Mouse (Mus musculus) G1E-ER4 (cell line): ENCODE measurements at regions not wholly inside any gene's neighbourhood (a gene's known extent, or its start where the extent isn't known, plus 50 kb on each side); places are given as distances from the start of the nearest gene placed in this dataset.

Source experiments
- GATA1 ChIP-seq: IDR thresholded peaks from one replicate; pipeline ENCODE4 v1.8.0; 2012; ENCODE audit warnings: low read length, inconsistent platforms

DNA sequence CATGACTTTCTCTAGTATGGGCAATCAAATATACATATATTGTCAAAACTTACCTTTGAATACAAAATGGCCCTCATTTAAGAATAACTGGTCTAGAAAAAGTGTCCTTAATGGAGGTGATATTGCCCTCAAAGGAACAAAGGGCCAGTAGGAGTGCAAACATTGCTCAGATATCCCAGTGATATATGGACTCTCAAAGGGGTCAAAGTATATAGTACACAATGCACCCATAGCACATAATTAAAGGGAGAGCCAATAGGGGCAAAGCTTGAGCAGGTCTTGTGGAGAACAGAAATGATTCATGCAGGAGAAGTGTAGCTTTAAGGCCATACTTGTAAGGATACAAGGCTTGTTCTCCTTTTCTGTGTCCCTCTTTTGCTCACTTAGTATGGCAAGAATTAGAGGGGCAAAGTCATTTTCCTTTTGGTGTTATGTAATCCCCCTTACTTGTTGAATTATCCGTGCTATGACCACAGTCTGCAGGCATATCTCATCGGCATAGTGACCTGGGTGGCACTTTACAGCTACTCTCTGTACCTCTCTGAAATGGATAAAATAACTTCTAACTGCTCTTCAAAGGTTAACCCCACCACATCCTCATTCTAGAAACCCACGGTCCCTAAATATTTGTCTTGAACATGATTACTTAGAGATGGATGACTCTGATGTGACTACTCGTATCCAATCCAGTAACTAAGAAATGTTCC lies 231.6 kb upstream of the Slc7a11 start:
- no peak for TF ChIP-seq GATA1

DNA sequence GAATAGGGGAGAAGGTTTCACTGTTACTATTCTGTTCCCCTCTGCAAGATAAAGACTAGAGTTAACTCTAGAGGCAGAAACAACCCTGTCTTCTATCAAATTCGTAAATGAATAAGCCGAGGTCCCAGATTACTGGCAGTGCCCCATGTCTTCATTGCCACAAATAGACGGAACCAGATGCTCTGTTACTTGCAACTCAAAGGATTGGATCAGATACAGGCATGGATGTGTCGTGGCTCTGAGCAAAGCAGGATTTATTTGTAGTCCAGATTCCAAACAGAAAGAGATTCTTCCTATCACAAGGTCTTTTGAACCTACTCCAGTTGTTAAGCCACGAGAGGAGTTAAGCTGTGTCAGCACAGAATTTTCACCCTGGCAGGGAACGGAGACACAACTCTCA lies 221.9 kb upstream of the Slc7a11 start:
- no peak for TF ChIP-seq GATA1

DNA sequence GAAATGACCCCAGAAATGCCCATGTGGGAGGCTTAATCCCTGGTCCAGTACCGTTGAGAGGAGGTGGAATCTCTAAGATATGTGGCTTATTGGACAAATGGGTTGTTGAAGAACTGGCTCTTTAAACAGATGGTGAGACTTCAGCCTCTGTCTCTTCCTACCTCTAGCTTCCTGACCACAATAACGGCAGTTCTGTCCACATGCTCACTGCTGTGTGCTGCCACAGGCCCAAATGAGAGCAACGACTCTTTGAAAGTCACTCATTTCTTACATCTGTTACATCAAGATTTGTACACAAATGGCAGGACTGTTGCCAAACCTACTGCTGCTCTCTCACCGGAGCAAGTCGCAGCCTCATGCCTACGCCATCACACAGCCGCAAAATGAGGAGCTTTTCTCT lies 217.6 kb upstream of the Slc7a11 start:
- TF ChIP-seq GATA1, result no peak

DNA sequence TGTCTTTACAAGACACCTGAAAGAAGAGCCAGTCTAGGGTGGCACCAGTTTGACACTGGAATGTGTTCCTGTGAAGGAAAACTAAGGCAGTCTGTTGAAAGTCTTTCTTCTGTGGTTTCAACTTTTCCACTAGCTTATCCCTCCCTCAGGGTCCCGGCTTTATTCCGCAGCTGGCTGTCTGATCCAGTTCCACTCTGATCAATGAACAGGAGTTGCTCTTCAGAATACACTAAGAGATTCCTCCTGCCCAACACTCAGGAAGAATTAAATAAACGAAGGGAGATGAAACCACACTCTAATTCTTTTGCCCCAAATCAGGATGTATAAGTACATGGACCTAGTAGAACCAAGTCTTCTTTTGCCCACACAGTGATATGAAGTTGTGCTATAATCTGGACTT lies 217.2 kb upstream of the Slc7a11 start:
- TF ChIP-seq GATA1, result no peak

DNA sequence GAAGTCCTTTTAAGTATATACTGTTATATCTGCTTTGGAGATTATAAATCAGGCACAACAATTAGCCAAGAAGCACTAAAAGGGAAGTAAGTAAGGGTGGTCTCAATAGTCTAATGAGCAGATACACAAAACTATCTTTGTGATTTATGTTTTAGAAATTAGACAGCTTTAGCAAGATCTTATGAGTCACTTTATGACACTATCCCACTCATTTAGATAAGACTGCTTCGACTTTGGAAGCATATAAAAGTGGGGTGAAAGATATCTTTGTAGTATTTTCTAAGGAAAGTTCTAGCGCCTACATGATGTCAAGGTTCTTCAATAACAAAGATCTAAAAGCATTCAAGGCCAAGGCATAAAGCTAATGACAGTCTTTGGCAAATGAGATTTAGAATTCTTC lies 214.5 kb upstream of the Slc7a11 start:
- TF ChIP-seq GATA1, result no peak

DNA sequence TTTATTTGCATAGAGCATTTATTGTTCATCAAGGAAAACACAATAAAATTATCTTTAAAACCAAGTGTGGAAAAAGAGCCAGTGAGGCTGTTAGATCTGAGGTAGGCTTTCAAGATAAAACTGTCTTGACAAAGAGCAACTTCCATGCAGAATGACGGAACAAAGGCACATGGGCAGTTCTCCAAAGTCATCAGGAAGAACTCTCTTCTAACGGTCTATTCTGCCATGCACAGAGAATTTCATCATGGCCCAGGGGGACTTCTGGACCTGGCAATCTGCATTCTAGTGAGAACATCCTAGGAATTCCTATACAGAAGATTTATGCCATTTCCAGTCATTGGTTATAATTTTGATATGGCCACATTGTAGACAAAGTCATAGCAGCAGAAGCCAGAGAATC lies 211.0 kb upstream of the Slc7a11 start:
- TF ChIP-seq GATA1, result no peak

DNA sequence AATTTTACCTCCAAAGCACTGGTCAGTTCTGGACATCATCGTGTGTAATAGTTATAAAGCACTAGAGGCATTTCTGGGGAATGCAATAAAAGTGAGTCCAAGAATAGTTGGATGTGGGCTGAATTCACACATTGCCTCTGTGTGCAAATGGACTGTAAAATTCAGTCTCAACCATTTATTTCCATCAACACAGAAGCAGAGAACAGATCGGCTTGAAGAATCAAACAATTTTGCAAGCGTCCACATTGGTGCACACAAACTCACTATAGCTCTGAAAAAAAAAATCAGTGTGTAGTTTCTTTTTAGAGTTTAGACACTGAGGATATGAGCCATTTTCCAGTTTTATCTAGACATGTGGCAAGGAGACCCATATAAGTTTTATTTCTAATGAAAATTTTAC lies 208.9 kb upstream of the Slc7a11 start:
- TF ChIP-seq GATA1, result no peak

DNA sequence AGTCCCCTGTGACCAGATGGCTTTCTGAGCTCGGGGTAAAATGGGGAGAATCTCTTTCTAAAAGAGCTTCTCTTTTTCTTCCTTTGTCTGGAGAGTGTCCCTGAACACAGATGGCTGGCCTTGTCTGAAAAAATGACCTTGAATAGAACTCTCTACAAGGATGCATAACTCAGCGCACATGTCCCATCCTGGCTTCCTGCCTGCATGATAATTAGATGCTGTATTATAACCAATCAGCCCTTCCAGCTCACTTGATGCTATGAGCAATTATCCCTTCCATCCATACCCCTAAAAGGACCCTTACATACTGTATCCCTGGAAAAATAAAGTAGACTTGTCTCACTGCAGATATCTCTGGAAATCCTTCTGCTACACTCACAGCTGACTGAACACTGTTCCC lies 199.7 kb upstream of the Slc7a11 start:
- TF ChIP-seq GATA1, result no peak

DNA sequence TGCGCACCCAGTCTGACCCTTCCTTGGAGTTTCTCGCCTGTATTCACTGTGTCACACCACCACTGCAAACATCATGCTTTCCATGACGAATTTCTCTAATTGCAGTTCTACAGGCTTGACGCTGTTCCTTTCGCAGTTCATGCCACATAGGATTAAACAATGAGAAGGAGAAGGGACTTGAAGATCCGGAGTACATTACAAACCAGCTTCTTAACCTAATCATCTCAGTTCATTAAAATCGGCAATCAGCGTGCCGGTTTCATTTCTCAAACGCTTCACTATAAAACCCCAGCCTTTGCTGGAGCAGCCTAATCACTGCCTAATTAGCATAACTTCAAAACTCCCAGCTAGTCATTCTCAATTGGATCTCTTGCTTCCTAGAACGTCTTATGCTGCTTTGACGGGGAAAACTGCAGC lies 196.5 kb upstream of the Slc7a11 start:
- TF ChIP-seq GATA1, result no peak

DNA sequence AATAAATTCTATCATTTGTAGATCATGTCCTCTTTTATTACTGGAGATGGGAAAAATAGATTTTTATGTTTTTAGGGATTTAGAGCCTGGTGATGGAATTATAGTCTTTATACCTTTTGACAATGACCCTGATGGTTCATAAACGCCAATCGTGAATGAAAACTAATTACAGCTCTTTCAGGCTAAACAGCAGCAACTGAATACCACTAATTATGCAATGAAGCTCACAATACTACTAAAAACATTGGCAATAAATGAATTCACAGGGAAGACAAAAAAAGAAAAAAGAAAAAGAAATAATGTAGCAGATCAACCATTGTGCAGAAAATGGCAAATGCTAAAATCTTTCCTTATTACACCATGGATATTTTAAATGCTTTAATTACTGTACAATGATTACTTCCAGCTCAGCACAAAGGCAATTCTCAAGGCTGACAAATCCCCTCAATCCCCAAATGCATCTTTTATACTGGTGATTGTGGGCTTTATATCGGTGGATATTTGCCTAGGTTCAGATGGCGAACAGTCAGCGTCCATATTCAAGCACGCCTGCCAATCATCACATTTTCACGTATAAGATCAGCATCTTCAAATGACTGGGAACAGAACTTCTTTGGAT lies 191.2 kb upstream of the Slc7a11 start:
- TF ChIP-seq GATA1, result no peak

DNA sequence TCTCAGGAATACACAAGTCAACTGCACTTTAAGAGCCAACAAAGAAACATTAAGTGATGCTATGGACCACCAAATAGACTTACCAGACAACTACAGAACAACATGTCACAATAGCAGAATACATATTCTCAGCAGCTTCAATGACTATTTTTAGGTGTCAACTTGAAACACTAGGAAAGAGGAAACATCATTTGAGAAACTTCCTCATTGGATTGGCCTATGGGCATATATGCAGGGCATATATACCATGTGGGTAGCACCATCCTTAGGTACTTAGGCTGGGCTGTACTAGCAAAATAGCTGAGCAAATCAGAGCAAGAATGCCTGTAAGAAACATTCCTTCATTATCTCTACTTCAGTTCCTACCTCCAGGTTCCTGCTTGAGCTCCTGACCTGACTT lies 187.9 kb upstream of the Slc7a11 start:
- TF ChIP-seq GATA1, result no peak

DNA sequence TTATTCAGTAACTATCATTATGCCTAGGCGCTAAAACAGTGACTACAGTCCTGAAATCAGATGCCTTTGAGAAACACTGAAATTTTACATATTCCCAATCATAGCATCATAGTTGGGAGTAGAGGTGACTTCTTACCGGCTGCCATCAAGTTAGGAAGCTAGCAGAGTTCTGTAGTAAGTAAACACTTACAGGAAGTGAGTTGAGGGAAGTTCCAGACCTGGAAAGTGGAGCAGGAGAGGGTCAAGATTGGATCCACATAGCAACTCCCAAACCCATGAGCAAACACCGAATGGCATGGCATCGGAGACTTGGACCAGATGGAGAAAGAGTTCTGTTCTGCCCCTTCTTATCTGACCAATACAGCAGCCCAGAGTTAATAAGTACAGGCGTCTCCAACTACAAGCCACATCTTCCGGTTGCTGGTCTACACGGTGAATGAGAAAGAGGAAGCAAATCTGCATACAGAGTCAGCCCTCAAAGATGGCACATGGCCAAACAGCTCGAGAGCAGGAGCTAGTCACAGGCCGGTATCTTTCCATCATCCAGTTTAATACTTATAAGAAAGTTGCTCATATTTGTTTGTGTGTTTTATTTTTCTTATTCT lies 184.8 kb upstream of the Slc7a11 start:
- TF ChIP-seq GATA1, result no peak

DNA sequence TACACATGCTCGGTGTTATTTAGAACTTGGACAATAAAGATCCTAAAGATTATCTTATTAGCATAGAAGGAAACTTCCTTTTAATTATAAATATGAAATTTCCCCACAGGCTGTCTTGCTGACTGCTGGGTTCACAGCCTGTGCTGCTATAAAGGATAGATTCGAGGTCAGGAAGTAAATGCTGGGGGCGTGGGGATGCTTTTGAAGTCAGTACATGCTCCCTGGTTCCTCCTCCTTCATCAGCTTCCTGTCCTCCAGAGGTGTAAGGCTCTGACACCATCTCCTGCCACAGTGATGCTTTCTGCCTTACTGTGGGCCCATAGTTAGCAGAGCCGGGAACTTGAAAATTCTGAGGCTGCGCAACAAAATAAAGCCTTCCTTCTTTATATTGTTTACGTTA lies 175.6 kb upstream of the Slc7a11 start:
- no peak for TF ChIP-seq GATA1

DNA sequence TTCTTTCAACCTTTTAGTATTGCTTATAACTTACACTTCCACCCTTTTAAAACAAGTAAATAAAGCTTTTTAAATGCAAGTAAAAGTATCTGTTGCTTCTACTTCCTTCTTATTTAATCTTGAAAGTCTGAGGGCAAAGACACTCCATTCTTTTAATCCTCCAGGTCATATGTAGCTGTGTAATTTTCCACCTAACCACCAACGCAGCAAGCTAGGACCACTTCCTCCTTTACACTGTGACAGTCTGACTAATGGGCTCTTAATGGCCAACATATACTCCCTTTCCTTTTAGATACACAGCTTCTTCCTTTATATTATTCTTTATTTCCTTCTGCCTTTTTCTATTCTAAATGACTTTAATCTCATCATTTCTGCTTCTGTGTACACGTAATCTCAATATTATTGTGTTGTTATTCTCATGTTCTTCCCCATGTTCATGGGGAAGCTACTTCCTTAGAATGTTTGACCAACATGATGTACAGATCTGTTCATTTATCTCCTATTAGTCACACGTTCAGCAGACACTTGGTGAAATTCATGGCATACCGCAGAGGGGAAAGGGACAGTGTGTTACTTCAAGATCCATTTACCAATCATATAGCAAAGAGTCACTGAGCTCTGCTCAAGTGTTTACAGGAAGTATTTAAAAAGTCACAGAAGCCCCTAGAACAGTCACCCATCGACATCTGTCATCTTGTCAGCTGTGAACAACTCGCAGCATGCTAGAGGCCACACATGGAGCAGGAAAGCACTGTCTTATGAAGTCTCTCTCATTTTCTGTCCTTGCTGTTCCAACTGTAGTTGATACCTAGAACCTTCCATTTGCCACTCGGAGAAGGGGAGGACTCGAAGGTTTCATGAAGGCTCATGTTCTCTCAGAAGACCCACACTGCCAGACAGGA lies 172.2 kb upstream of the Slc7a11 start:
- TF ChIP-seq GATA1, result no peak

DNA sequence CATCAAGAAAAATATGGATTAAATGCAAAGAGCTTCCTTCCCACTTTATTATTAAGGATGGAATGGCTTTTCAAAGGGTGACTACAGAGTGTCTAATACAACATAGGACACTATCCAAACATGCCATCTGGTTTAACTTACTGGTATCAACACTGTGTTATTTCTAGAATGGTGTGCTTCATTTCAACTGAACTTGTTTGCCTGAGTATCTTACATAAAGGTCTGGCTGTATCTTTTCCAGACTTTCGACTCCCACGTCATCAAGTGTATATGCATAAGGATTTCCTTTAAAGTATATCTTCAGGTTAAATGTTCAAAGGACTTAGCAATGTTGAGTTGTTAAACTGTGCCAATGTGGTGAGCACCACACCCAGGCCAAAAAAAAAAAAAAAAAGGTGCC lies 169.6 kb upstream of the Slc7a11 start:
- TF ChIP-seq GATA1, result no peak

DNA sequence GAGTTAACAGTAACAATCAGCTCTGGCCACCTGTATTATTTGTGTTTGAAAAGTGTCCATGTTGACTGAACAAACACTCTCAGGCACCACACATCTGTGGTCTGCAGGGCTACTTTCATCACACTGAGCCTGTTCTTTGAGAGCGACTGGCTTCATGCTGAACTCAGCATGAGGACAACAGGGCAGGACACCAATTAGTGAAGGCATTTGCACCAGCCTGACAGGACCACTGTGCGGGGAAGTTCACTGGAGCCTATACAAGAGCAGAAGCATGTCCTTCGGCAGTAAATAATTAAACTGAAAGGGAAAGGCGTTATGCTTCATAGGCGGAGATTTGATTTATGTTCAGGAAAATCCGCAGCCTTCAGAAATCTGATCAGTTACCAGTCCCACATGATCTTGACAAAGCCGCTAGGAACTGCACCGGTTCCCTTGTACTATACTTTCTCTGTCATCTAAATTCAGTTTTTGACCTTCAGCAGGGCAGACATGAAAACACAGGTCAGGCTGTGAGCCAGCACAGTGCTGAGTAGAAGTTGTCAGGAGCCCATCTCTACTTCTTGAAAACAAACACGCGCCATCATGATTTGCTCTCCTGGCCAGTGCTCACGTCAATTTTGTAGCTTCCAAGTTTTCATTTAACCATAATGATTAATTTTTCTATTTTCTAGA lies 166.1 kb upstream of the Slc7a11 start:
- TF ChIP-seq GATA1, result no peak

DNA sequence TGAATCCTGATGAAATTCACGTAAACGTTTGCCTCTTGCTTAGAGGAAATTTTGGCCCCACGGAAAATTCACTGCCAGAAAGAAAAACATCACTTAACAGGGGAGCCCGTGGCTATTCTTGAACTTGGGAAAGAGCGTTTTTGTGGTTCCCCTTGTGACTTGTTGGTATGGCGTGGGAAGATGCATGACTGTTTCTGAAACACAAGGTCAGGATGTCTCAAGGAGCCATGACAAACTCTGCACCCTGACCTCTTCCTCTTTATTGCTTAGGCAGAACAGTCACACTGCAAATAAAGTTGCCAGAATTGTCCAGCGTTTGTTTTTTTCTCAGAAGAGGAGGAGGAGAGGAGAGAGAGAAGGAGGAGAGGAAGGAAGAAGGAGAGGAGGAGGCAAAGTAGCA lies 164.3 kb upstream of the Slc7a11 start:
- TF ChIP-seq GATA1, result no peak
